Mouse (Mus musculus) MEL (cell line): ENCODE measurements around the gene Schip1. TPM values are rescaled to one million over a fixed set of nuclear protein-coding genes. Genes with fewer than 3 reads are reported as not detected.

Experiments used
- DNase-seq: peaks from one replicate; pipeline ENCODE4 v3.0.0; 2011; ENCODE audit warnings: low read depth, low spot score
- H3K27ac ChIP-seq: 2 replicates; pipeline ENCODE4 v1.5.1; 2012; ENCODE audit warnings: low read depth, mild to moderate bottlenecking, control low read depth, low read length, moderate library complexity; ENCODE audit not compliant: control insufficient read depth
- H3K27me3 ChIP-seq, 2 experiments: fragments of 150-350 bp in 1 of 2; sonication (generic) in 1 of 2; 2 replicates each; pipeline ENCODE4 v1.6.1; 2012; ENCODE audit warnings: low read length in 2 of 2, mild to moderate bottlenecking in 2 of 2, improper control_type of control experiment in 1 of 2, moderate library complexity in 1 of 2; ENCODE audit not compliant: insufficient read depth in 2 of 2, control insufficient read depth in 1 of 2
- H3K36me3 ChIP-seq, 2 experiments: 2 replicates each; pipeline ENCODE4 v1.6.1; 2012 to 2014; ENCODE audit warnings: low read length in 2 of 2, improper control_type of control experiment in 1 of 2, inconsistent platforms in 1 of 2, mild to moderate bottlenecking in 1 of 2; ENCODE audit not compliant: insufficient read depth in 2 of 2, control insufficient read depth in 1 of 2
- H3K4me1 ChIP-seq, 2 experiments: fragments of 150-350 bp in 1 of 2; sonication (generic) in 1 of 2; 2 replicates each; pipeline ENCODE4 v1.6.1; 2012; ENCODE audit warnings: low read length in 2 of 2, improper control_type of control experiment in 1 of 2, mild to moderate bottlenecking in 1 of 2; ENCODE audit not compliant: insufficient read depth in 2 of 2, control insufficient read depth in 1 of 2
- H3K4me3 ChIP-seq, 2 experiments: fragments of 150-350 bp in 1 of 2; sonication (generic) in 1 of 2; 2 replicates each; pipeline ENCODE4 v1.5.1; 2012; ENCODE audit warnings: low read depth in 2 of 2, low read length in 2 of 2, mild to moderate bottlenecking in 2 of 2, moderate library complexity in 2 of 2, control low read depth in 1 of 2, improper control_type of control experiment in 1 of 2; ENCODE audit not compliant: control insufficient read depth in 1 of 2, insufficient read depth in 1 of 2
- H3K79me2 ChIP-seq: 2 replicates; pipeline ENCODE4 v1.6.1; 2012; ENCODE audit warnings: mild to moderate bottlenecking, low read length, moderate library complexity; ENCODE audit not compliant: control insufficient read depth, poor library complexity, insufficient read depth
- H3K9ac ChIP-seq: 2 replicates; pipeline ENCODE4 v1.6.1; 2012; ENCODE audit warnings: low read depth, mild to moderate bottlenecking, control low read depth, low read length, moderate library complexity; ENCODE audit not compliant: control insufficient read depth, poor library complexity, severe bottlenecking
- H3K9me3 ChIP-seq: fragments of 150-350 bp; sonication (generic); replicated peaks from 2 replicates; pipeline ENCODE4 v1.6.1; 2012; ENCODE audit warnings: mild to moderate bottlenecking, low read length, improper control_type of control experiment, moderate library complexity; ENCODE audit not compliant: insufficient read depth
- BHLHE40 ChIP-seq: IDR thresholded peaks from 2 replicates; pipeline ENCODE4 v1.6.1; 2012; ENCODE audit warnings: low read depth, mild to moderate bottlenecking, inconsistent platforms, low read length, improper control_type of control experiment, borderline replicate concordance
- CHD2 ChIP-seq: IDR thresholded peaks from 2 replicates; pipeline ENCODE4 v1.6.1; 2011; ENCODE audit warnings: low read length, improper control_type of control experiment
- CTCF ChIP-seq, 3 experiments: IDR thresholded peaks in 2 of 3; conservative IDR thresholded peaks in 1 of 3; 2 replicates each; pipeline ENCODE4 v1.5.1; 2011 to 2012; ENCODE audit warnings: low read length in 3 of 3, low read depth in 2 of 3, mild to moderate bottlenecking in 2 of 3, improper control_type of control experiment in 1 of 3, inconsistent platforms in 1 of 3, mixed read lengths in 1 of 3, moderate library complexity in 1 of 3; ENCODE audit not compliant: control insufficient read depth in 1 of 3, insufficient read depth in 1 of 3, poor library complexity in 1 of 3, severe bottlenecking in 1 of 3
- ELF1 ChIP-seq: IDR thresholded peaks from 2 replicates; pipeline ENCODE4 v1.6.1; 2014; ENCODE audit warnings: low read depth, mild to moderate bottlenecking, inconsistent platforms, low read length, improper control_type of control experiment, moderate library complexity
- EP300 ChIP-seq, 2 experiments: IDR thresholded peaks; 2 replicates each; pipeline ENCODE4 v1.6.1; 2011; ENCODE audit warnings: improper control_type of control experiment in 2 of 2, low read length in 2 of 2, low read depth in 1 of 2, mild to moderate bottlenecking in 1 of 2
- GABPA ChIP-seq: IDR thresholded peaks from 2 replicates; pipeline ENCODE4 v1.6.1; 2012; ENCODE audit warnings: low read depth, mild to moderate bottlenecking, inconsistent platforms, low read length, improper control_type of control experiment, moderate library complexity
- GATA1 ChIP-seq: IDR thresholded peaks from 2 replicates; pipeline ENCODE4 v1.6.1; 2011; ENCODE audit warnings: low read depth, low read length, improper control_type of control experiment
- MAX ChIP-seq: IDR thresholded peaks from 2 replicates; pipeline ENCODE4 v1.6.1; 2011; ENCODE audit warnings: low read length, improper control_type of control experiment
- MXI1 ChIP-seq: IDR thresholded peaks from 2 replicates; pipeline ENCODE4 v1.6.1; 2011; ENCODE audit warnings: mild to moderate bottlenecking, low read depth, low read length, improper control_type of control experiment
- MYC ChIP-seq: IDR thresholded peaks from 2 replicates; pipeline ENCODE4 v1.6.1; 2011; ENCODE audit warnings: low read depth, mild to moderate bottlenecking, low read length, improper control_type of control experiment, moderate library complexity
- POLR2A ChIP-seq, 2 experiments: IDR thresholded peaks; 2 replicates each; pipeline ENCODE4 v1.6.1; 2011 to 2012; ENCODE audit warnings: low read length in 2 of 2, mild to moderate bottlenecking in 2 of 2, control low read depth in 1 of 2, improper control_type of control experiment in 1 of 2, low read depth in 1 of 2, moderate library complexity in 1 of 2; ENCODE audit not compliant: control insufficient read depth in 1 of 2, insufficient read depth in 1 of 2, poor library complexity in 1 of 2
- POLR2AphosphoS2 ChIP-seq: IDR thresholded peaks from 2 replicates; pipeline ENCODE4 v1.6.1; 2011; ENCODE audit warnings: low read length, improper control_type of control experiment
- RAD21 ChIP-seq: IDR thresholded peaks from 2 replicates; pipeline ENCODE4 v1.6.1; 2011; ENCODE audit warnings: mild to moderate bottlenecking, low read depth, low read length, improper control_type of control experiment
- SIN3A ChIP-seq: IDR thresholded peaks from 2 replicates; pipeline ENCODE4 v1.6.1; 2012; ENCODE audit warnings: low read length, improper control_type of control experiment, inconsistent platforms
- SMC3 ChIP-seq: IDR thresholded peaks from 2 replicates; pipeline ENCODE4 v1.6.1; 2011; ENCODE audit warnings: low read depth, low read length, improper control_type of control experiment
- TBP ChIP-seq: IDR thresholded peaks from 2 replicates; pipeline ENCODE4 v1.8.0; 2011; ENCODE audit warnings: low read depth, low read length, improper control_type of control experiment
- TCF12 ChIP-seq: IDR thresholded peaks from 2 replicates; pipeline ENCODE4 v1.6.1; 2014; ENCODE audit warnings: low read depth, mild to moderate bottlenecking, inconsistent platforms, low read length, improper control_type of control experiment, moderate library complexity
- USF1 ChIP-seq: IDR thresholded peaks from 2 replicates; pipeline ENCODE4 v1.6.1; 2014; ENCODE audit warnings: low read depth, mild to moderate bottlenecking, inconsistent platforms, low read length, improper control_type of control experiment, moderate library complexity
- USF2 ChIP-seq, 2 experiments: IDR thresholded peaks; 2 replicates each; pipeline ENCODE4 v1.6.1; 2011 to 2012; ENCODE audit warnings: improper control_type of control experiment in 2 of 2, low read length in 2 of 2, borderline replicate concordance in 1 of 2, inconsistent platforms in 1 of 2, low read depth in 1 of 2, mild to moderate bottlenecking in 1 of 2; ENCODE audit not compliant: insufficient read depth in 1 of 2
- ZC3H11A ChIP-seq: IDR thresholded peaks from 2 replicates; pipeline ENCODE4 v1.6.1; 2012; ENCODE audit warnings: low read depth, mild to moderate bottlenecking, inconsistent platforms, low read length, improper control_type of control experiment
- ZNF384 ChIP-seq: IDR thresholded peaks from 2 replicates; pipeline ENCODE4 v1.6.1; 2012; ENCODE audit warnings: low read depth, mild to moderate bottlenecking, inconsistent platforms, low read length, improper control_type of control experiment
- polyA plus RNA-seq, 2 experiments: library from polyadenylated mRNA; stranded (reverse) in 1 of 2; unstranded in 1 of 2; fragments of >175 nt in 1 of 2; fragments of >200 nt in 1 of 2; gene quantifications; 2 replicates each; pipeline versions ENCODE4 v1.2.1 to v1.2.4; 2012; ENCODE audit warnings: low replicate concordance in 2 of 2, low read depth in 1 of 2; ENCODE audit not compliant: insufficient read length in 2 of 2, insufficient read depth in 1 of 2, missing spikeins in 1 of 2
- total RNA-seq: library from RNA; depleted of rRNA; stranded (reverse); fragments of 300-350 nt; gene quantifications from 2 replicates; pipeline ENCODE4 v1.2.3, GENCODE M21; 2012

The Schip1 gene
- total and polyA plus RNA-seq, 3 experiments: 10.1 to 12.4 TPM; not detected in 1

DNA sequence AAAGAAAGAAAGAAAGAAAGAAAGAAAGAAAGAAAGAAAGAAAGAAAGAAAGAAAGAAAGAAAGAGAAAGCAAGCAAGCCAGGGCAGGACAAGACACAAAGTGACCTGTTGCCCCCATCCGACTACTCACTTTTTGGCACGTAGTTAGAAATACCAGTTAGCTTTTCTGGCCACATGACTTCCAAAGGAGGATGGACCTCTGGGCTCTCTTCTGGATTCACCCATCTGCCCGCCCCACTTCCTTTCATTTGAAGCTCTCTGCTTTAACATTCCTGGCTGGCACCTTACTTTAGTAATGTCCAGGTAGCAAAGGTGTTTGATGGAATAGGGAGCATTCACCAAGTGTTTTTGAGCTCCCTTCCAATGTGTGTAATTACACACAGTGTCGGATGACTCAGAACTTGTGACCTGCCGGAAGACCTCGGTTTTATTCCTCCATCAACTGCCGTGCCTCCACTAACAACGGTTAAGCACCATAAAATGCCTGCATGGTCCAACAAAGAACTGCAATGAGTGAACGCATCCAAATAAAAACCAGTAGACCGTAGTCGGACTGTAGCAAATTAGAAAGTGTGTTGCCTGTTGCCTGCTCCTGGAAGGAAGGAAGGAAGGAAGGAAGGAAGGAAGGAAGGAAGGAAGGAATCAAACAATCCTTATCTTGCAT lies 546.1 kb downstream of the Schip1 start:
- no peak for TF ChIP-seq GABPA
- TF ChIP-seq ZNF384: no peak
- no peak for TF ChIP-seq USF2 (IDR thresholded peaks at IDR 0.05; ENCODE audit: borderline replicate concordance in 1 of 2, insufficient read depth in 1 of 2, low read depth in 1 of 2, low read length in 2 of 2)
- no peak for TF ChIP-seq CTCF (IDR thresholded peaks at IDR 0.05 in 2 of 3, conservative IDR thresholded peaks at IDR 0.05 in 1 of 3; ENCODE audit: control insufficient read depth in 1 of 3, insufficient read depth in 1 of 3, low read depth in 2 of 3, low read length in 3 of 3, poor library complexity in 1 of 3, severe bottlenecking in 1 of 3)
- no peak for TF ChIP-seq EP300 (IDR thresholded peaks at IDR 0.05; ENCODE audit: low read depth in 1 of 2, low read length in 2 of 2)
- TF ChIP-seq TBP: no peak
- TF ChIP-seq BHLHE40: no peak
- TF ChIP-seq, all 39 proteins: peak for 0
- Histone ChIP-seq H3K79me2 (no peaks in the 10 kb centered on the region), H3K27ac (no peak overlapping the region), H3K36me3 (no peaks in the 10 kb centered on the region), H3K4me3 (no peak overlapping the region), H3K4me1 (no peaks in the 10 kb centered on the region), H3K9ac (no peak overlapping the region), H3K27me3 (no peaks in the 10 kb centered on the region), H3K9me3 (no peaks in the 10 kb centered on the region)
- no peak for DNase-seq

DNA sequence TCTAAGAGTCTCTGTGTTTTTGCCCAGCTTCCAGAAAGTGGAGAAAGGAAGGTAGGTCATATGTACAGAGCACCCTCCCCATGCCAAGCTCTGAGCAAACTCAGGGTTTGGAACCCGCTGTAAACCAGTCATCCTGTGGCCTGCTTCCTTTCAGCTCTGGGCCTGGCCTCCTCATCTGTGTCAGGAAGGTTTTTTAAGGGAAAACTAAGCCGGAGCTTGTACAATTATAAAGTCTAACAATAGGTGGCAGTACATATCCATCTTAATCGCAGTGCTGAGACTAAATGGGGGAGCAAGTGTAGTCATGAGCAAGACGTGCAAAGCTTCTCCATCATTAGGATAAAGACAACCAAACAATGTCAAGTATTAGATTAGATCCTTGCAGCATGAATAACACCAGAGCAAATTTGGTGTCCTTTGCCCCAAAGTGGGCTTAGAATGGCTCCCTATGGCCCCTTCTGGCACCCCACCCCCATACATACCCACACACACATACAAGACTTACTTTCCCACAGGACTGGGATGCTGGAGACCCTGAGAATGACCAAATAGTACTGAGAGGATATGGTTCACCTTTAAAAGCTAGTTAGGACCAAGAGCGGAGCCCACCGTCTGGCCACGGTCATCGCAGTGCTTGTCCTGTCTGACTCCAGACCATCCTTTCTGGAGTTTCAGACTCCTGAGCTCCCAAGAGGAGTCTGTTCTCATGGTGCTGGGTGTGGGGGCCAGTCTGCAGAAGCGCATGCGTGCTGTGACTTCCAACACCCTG lies 550.6 kb downstream of the Schip1 start:
- peaks cover 4 to 5% of the 10 kb centered on the region in 2 experiments; a peak in 2 of 4 replicates for H3K4me1 ChIP-seq
- TF ChIP-seq RAD21 (peak; percentile 82), CHD2 (no peak), ZC3H11A (peak; percentile 39), SMC3 (peak; percentile 58), CTCF (IDR thresholded peaks at IDR 0.05 in 2 of 3, conservative IDR thresholded peaks at IDR 0.05 in 1 of 3; ENCODE audit: control insufficient read depth in 1 of 3, insufficient read depth in 1 of 3, low read depth in 2 of 3, low read length in 3 of 3, poor library complexity in 1 of 3, severe bottlenecking in 1 of 3) (peak in 2 of 3 experiments; percentile 29 to 77; a peak in 3 of 6 replicates), GABPA (no peak)

DNA sequence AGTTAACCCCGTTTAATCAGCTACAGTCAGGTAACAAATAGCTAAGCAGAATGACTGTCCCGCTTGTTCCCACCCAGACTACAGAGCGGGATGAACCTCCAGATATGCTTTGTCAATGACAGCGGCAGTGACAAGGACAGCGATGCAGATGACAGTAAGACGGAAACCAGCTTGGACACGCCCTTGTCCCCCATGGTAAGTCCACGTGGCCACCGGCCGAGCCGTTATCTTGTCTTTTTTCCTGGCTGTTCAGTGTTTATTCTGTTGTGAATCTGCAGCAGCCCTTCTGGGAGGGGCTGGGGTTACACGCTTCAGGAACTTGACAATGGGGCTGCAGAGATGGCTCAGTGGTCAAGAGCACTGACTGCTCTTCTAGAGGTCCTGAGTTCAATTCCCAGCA lies 551.8 kb downstream of the Schip1 start:
- Histone ChIP-seq H3K27me3 (no peaks in the 10 kb centered on the region), H3K27ac (no peak overlapping the region), H3K79me2 (no peaks in the 10 kb centered on the region), H3K4me3 (no peak overlapping the region), H3K4me1 (peaks cover 4 to 5% of the 10 kb centered on the region in 2 experiments; a peak in 2 of 4 replicates), H3K9me3 (no peaks in the 10 kb centered on the region), H3K36me3 (0 out of 4 replicates have a peak, but pooled peaks cover 0 to 3% of the 10 kb centered on the region in 2 experiments), H3K9ac (no peak overlapping the region)
- no peak for TF ChIP-seq POLR2AphosphoS2
- TF ChIP-seq TCF12: no peak
- TF ChIP-seq MAX: peak; percentile 81
- no peak for TF ChIP-seq ELF1
- TF ChIP-seq MYC: peak; percentile 77
- TF ChIP-seq MXI1: peak; percentile 89
- TF ChIP-seq SIN3A: peak; percentile 58; the same call in 1 of the 2 replicates
- TF ChIP-seq GATA1: 0 out of 2 replicates have a peak, but pooled peaks have one; percentile 2
- no peak for TF ChIP-seq POLR2A (IDR thresholded peaks at IDR 0.05; ENCODE audit: control insufficient read depth in 1 of 2, insufficient read depth in 1 of 2, low read depth in 1 of 2, low read length in 2 of 2, poor library complexity in 1 of 2)
- peak; percentile 71 for TF ChIP-seq USF1
- peak; percentile 71 for DNase-seq

More for the DNA sequence above, 550.6 kb downstream of the Schip1 start:
- H3K36me3 ChIP-seq: 0 out of 4 replicates have a peak, but pooled peaks cover 0 to 3% of the 10 kb centered on the region in 2 experiments
- H3K4me3 ChIP-seq: no peak overlapping the region
- H3K9me3 ChIP-seq: no peaks in the 10 kb centered on the region
- H3K27ac ChIP-seq: no peak overlapping the region
- no peaks in the 10 kb centered on the region for H3K27me3 ChIP-seq
- no peaks in the 10 kb centered on the region for H3K79me2 ChIP-seq
- H3K9ac ChIP-seq: no peak overlapping the region
- peak; percentile 62 for DNase-seq
